Mouse (Mus musculus) forebrain, embryonic 11.5 days (tissue): Measurements from ENCODE around the gene Trip4. TPM values are rescaled to one million over a fixed set of nuclear protein-coding genes. Genes with fewer than 3 reads are reported as not detected.
A peak's percentile ranks its signal among the peaks of the same experiment; 100 is the strongest.

ENCODE experiments used
- ATAC-seq: fragments of 200-750 bp; cut with Nextera tagmentation; replicated peaks from 2 replicates; pipeline ENCODE4 v1.8.0; 2017; ENCODE audit warnings: moderate TSS enrichment; ENCODE audit not compliant: low FRiP score
- DNase-seq: peaks from one replicate; pipeline ENCODE4 v3.0.0-alpha.2; 2017; ENCODE audit warnings: low spot score
- H3K27ac ChIP-seq: fragments of 300-500 bp; sonication (generic); 2 replicates; pipeline ENCODE4 v1.5.1; 2014; ENCODE audit warnings: low read depth, low read length
- H3K27me3 ChIP-seq: fragments of 300-500 bp; sonication (generic); 2 replicates; pipeline ENCODE4 v1.6.1; 2014; ENCODE audit warnings: mild to moderate bottlenecking, low read length, mixed read lengths; ENCODE audit not compliant: control insufficient read depth, insufficient read depth
- H3K36me3 ChIP-seq: fragments of 300-500 bp; sonication (generic); 2 replicates; pipeline ENCODE4 v1.6.1; 2014; ENCODE audit warnings: mild to moderate bottlenecking, low read length, moderate library complexity, mixed read lengths; ENCODE audit not compliant: control insufficient read depth, insufficient read depth
- H3K4me1 ChIP-seq: fragments of 300-500 bp; sonication (generic); replicated peaks from 2 replicates; pipeline ENCODE4 v1.6.1; 2014; ENCODE audit warnings: low read length, mixed read lengths; ENCODE audit not compliant: control insufficient read depth, insufficient read depth
- H3K4me2 ChIP-seq: fragments of 300-500 bp; sonication (generic); 2 replicates; pipeline ENCODE4 v1.6.1; 2014; ENCODE audit warnings: low read depth, mild to moderate bottlenecking, low read length, moderate library complexity, mixed read lengths; ENCODE audit not compliant: severe bottlenecking
- H3K4me3 ChIP-seq: fragments of 300-500 bp; sonication (generic); 2 replicates; pipeline ENCODE4 v1.5.1; 2014; ENCODE audit warnings: low read depth, low read length
- H3K9ac ChIP-seq: fragments of 300-500 bp; sonication (generic); 2 replicates; pipeline ENCODE4 v1.6.1; 2014; ENCODE audit warnings: low read length
- H3K9me3 ChIP-seq: fragments of 300-500 bp; sonication (generic); 2 replicates; pipeline ENCODE4 v1.6.1; 2016; ENCODE audit warnings: low read length, mixed read lengths; ENCODE audit not compliant: control insufficient read depth
- WGBS: fragments of 180-500 bp; shearing (Covaris S2); extraction: QIAGEN DNeasy Blood & Tissue Kit; methylation state at CpG from one replicate; pipeline ENCODE4 v1.1.7; 2014; 5-methylcytosine and 5-hydroxymethylcytosine counted together
- polyA plus RNA-seq: library from polyadenylated mRNA; unstranded; fragments of >200 nt; fragmentation: Nextera tagmentation; extraction: Ambion mirVana; gene quantifications from 2 replicates; pipeline ENCODE4 v1.2.1, GENCODE M21; 2014

The Trip4 gene
- polyA plus RNA-seq, 1 experiment from 2014 or later = 38.9 TPM

DNA sequence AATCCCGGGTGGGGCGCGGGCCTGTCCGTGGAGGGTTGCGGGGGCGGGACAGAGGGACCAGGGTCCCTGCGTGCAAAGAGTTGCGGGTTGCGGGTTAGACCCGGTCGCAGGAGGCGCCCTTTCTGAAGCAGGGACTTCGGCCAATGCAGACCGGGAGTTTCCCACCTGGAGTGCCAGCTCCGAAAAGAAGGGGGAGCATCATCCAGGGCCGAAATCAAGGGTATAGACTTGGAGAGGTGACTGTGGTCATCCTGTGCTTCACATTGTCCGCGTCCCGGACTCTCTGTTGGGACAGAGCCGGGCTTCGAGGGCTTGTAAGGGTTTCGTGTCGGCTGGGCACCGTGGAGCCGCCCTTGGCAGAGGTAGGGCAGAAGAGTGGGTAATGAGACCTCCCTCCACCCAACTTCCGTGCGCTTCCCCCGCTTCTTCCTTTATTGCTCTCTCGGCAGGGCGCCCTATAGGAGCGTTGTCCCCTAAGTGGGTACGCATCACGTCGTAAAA is 757 bp upstream of the Trip4 start:
- H3K4me2 ChIP-seq = peak overlapping the region; percentile 67
- no peaks in the 10 kb centered on the region; the same call in 1 of the 2 replicates for H3K4me1 ChIP-seq
- H3K36me3 ChIP-seq = peaks cover 5% of the 10 kb centered on the region
- peak overlapping the region; percentile 82 for H3K4me3 ChIP-seq
- H3K9me3 ChIP-seq = no peaks in the 10 kb centered on the region
- H3K9ac ChIP-seq = peak overlapping the region; percentile 74
- no peaks in the 10 kb centered on the region for H3K27me3 ChIP-seq
- ATAC-seq = peak; percentile 55; the same call in 1 of the 2 replicates
- no peak for DNase-seq
- peak overlapping the region; percentile 68 for H3K27ac ChIP-seq
- under 1% methylated on average over 34 of the region's 34 CpGs for WGBS

DNA sequence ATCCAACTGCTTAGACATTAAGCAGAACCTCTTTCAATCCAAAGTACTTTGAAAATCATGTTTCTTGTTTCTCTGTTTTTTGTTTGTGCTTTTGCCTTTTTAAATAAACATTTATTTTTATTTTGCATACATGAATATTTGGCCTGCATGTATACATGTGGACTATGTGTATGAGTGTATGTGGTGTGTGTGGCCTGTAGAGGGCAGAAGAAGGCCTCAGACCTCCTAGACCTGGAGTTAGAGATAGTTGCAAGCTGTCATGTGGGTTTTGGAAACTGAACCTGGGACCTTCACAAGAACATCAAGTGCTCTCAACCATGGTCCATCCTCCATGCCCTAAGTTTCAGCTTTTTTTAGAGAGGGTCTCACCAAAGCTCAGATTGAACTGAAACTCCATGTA is 5.2 kb downstream of the Trip4 start:
- H3K9ac ChIP-seq = no peak overlapping the region
- no peak overlapping the region for H3K27ac ChIP-seq
- no peak for ATAC-seq
- H3K4me1 ChIP-seq = no peaks in the 10 kb centered on the region; the same call in 1 of the 2 replicates
- no peaks in the 10 kb centered on the region for H3K9me3 ChIP-seq
- DNase-seq = no peak
- no peak overlapping the region for H3K4me3 ChIP-seq
- peaks cover 10% of the 10 kb centered on the region for H3K36me3 ChIP-seq
- H3K27me3 ChIP-seq = no peaks in the 10 kb centered on the region
- H3K4me2 ChIP-seq = no peak overlapping the region

DNA sequence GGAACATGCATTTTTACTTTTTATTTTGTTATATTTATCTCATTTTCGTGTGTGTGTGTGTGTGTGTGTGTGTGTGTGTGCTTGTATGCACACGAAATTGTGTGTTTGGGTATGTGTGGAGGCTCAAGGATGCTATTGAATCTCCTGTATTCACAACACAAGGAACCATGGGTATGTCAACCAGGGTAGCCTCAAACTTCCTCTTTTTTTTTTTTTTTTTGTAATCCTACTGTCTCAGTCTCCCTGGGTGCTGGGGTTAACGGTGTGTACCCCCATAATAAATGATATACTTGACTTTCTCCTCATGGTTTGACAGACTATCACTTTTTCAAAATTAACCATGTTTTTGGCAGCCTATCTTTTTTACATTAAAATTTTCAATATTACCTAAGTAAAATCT is 5.7 kb downstream of the Trip4 start:
- Histone ChIP-seq H3K4me2 (no peak overlapping the region), H3K9ac (no peak overlapping the region), H3K4me1 (no peaks in the 10 kb centered on the region; the same call in 1 of the 2 replicates), H3K27me3 (no peaks in the 10 kb centered on the region), H3K9me3 (no peaks in the 10 kb centered on the region), H3K27ac (no peak overlapping the region), H3K36me3 (peaks cover 10% of the 10 kb centered on the region), H3K4me3 (no peak overlapping the region)
- ATAC-seq (no peak), DNase-seq (no peak)
- WGBS = 94% methylated on average over 3 of the region's 3 CpGs

- WGBS = 92% methylated on average over 2 of the region's 2 CpGs
Measured at GRCm38 (mm10) chr9:65896977-65897376, 11.6 kb downstream of the Trip4 start.

DNA sequence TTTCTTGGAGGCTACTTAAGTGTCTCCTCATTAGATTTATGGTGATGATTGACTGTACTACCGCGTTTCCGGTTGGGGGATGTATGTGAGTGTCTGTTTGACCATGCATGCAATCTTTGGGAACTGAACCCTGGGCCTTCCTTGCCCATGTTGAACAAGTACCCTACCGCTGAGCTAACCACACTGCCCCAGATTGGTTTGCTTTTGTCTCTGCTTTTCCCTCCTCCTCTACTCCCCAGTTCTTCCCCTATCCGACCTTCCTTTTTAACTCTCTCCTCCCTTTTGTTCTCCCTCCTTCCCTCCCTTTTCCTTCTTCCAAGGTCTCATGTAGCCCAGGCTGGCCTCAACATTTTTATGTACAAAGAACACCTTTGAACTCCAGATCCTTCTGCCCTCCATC is 17.5 kb downstream of the Trip4 start:
- no peaks in the 10 kb centered on the region for H3K9me3 ChIP-seq
- H3K9ac ChIP-seq = peak overlapping the region; percentile 85
- peak overlapping the region; percentile 53 for H3K4me3 ChIP-seq
- ATAC-seq (no peak), DNase-seq (peak; percentile 50)
- H3K27me3 ChIP-seq = no peaks in the 10 kb centered on the region
- H3K36me3 ChIP-seq = peaks cover 13% of the 10 kb centered on the region
- H3K27ac ChIP-seq = no peak overlapping the region
- 4% methylated on average over 5 of the region's 5 CpGs for WGBS
- H3K4me2 ChIP-seq = peak overlapping the region; percentile 62
- no peaks in the 10 kb centered on the region for H3K4me1 ChIP-seq

More at GRCm38 (mm10) chr9:65896977-65897376, 11.6 kb downstream of the Trip4 start:
- H3K9ac ChIP-seq = no peak overlapping the region
- H3K4me2 ChIP-seq = no peak overlapping the region
- ATAC-seq (no peak), DNase-seq (no peak)
- H3K4me3 ChIP-seq = no peak overlapping the region
- H3K4me1 ChIP-seq = no peaks in the 10 kb centered on the region
- no peaks in the 10 kb centered on the region for H3K9me3 ChIP-seq
- peaks cover 13% of the 10 kb centered on the region for H3K36me3 ChIP-seq
- H3K27ac ChIP-seq = no peak overlapping the region
- H3K27me3 ChIP-seq = no peaks in the 10 kb centered on the region

DNA sequence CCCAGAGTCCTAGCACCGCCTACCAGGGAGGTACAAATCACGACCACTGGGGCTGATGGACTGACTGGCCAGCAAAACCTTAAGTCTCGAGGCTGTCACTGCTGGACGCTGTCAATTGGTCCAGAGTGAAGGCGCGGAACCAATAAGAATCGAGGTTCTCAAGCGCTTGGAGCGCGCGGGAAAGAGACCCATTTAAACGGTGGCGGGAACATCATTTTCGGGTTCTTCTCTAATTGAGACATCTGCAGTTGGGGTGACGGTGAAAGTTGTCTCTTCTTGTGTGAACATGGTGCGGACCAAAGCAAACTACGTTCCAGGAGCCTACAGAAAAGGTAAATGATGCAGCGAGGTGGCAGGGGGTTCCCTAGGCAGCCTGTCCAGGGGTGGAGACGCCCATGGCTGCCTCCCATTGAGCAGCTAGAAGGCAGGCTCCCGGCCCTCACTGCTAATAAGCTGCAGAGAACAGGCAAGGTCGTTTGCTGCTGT is 18.4 kb downstream of the Trip4 start, which contains the start of gene Pclaf:
Pclaf (plus strand) TSS at position 95 of the 486 bp plus-strand sequence.
- WGBS = under 1% methylated on average over 21 of the region's 21 CpGs
- ATAC-seq (peak; percentile 94), DNase-seq (peak; percentile 87)
- Histone ChIP-seq H3K4me1 (no peaks in the 10 kb centered on the region), H3K9ac (peak within 1 kb of the TSS; percentile 85), H3K36me3 (peaks cover 10% of the 10 kb centered on the region), H3K4me2 (peak within 1 kb of the TSS; percentile 62), H3K9me3 (no peaks in the 10 kb centered on the region), H3K4me3 (peak within 1 kb of the TSS; percentile 53), H3K27ac (peak within 1 kb of the TSS; percentile 43; the same call in 1 of the 2 replicates), H3K27me3 (no peaks in the 10 kb centered on the region)

DNA sequence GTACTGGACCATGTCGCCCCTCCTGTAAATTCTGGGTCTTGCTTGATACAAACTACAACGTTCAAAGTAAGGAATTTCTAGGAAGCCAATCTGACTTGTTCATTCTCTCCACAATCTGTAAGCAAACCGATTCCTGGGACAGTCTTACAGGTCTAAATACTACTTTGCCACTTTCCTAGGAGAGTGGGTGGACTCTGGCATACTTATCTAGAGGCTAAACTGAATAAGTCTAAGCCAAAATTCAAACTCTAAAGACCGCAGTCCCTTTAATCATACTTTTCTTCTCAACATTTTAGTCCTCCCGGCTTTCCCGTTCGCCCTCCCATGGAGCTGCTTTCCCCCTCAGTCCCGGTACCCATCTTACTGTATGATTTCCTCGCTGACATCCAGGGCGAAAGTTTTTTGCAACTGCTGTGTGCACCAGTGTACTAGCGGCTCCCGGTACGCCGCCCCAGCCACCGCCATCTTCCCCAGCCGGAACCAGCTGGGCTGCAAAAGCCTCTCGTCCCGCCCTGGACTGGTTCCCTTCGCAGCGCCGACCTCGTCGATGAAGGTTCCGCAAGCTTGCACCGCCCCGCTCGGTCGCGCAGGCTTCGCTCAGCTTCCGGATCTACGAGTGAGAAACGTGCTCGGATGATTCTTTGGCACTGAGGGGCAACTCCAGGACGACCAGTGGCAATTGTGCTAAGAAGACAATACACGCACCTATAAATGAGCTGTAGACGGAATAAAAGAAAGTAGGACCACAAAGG is 23.9 kb downstream of the Trip4 start:
- ATAC-seq = peak; percentile 85
- peak; percentile 91 for DNase-seq
- Histone ChIP-seq H3K4me2 (peak overlapping the region; percentile 69), H3K27ac (peak overlapping the region; percentile 19; the same call in 1 of the 2 replicates), H3K36me3 (no peaks in the 10 kb centered on the region), H3K9ac (peak overlapping the region; percentile 74), H3K27me3 (no peaks in the 10 kb centered on the region), H3K4me3 (peak overlapping the region; percentile 58), H3K4me1 (no peaks in the 10 kb centered on the region), H3K9me3 (no peaks in the 10 kb centered on the region)
- under 1% methylated on average over 37 of the region's 37 CpGs for WGBS

DNA sequence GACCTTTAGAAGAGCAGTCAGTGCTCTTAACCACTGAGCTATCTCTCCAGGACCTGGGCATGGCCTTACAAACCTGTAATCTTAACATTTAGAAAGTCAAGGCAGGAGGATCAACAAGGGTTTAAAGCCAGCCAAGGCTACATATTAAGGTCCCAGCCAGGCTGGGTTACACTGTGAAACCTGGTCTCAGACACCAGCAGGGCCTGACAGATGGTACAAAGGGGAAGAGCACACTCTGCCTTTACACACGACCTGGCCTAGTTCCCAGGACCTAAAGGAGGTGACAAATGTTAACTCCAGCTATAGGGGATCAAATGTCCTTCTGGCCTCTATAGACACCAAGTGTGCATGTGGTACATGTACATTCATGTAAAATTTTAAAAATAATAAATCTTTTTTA is 48.9 kb downstream of the Trip4 start:
- Histone ChIP-seq H3K4me1 (no peaks in the 10 kb centered on the region), H3K9ac (no peak overlapping the region), H3K27ac (no peak overlapping the region), H3K4me3 (no peak overlapping the region), H3K9me3 (no peaks in the 10 kb centered on the region), H3K36me3 (no peaks in the 10 kb centered on the region; the same call in 1 of the 2 replicates), H3K4me2 (no peak overlapping the region), H3K27me3 (no peaks in the 10 kb centered on the region)
- no peak for DNase-seq
- no peak for ATAC-seq
- WGBS = 52% methylated on average over 1 of the region's 1 CpGs
